Mouse (Mus musculus): ENCODE results near the gene 4930519P11Rik.

DNA sequence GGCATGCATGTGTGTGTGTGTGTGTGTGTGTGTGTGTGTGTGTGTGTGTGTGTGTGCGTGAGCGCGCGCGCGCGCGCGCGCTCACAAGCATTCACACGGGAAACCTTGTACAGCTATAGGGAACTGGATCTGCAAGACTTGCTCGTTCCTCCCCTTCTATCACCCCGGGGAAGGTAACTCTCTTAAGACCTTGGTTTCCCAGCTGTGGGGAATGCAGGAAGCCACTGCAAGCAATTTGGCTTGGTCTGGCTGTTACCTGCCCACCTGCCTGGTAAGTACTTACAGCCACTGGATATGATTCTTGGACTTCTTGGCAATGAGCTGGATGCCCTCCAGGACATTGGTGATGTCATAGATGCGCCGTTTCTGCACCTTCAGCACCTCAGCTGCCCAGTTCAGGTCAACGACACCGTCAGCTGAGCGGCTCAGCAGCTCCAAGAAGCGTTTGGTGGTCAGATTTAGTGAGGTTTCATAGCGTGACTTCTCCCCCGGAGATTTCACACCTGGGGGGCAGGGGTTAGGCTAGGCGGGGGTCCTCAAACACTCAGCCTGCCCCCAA lies 49.5 kb downstream of the 4930519P11Rik start:
- TF ChIP-seq CTCF (IDR thresholded peaks at IDR 0.05; ENCODE audit: low read depth) (no peak), EP300 (IDR thresholded peaks at IDR 0.05; ENCODE audit: low read depth) (no peak)

All from heart, postnatal 0 days (tissue).